Mouse (Mus musculus): ENCODE data around the gene Mgat5b.
A peak's percentile ranks its signal among the peaks of the same experiment; 100 is the strongest.
"Not testable (repeated sequence)": the region's sequence is repeated elsewhere in the genome, so short reads cannot be mapped to it uniquely, and the experiment has no call there.

Gene Mgat5b

GRCm38 (mm10) chr11:116918323-116919185 lies at the start of gene Mgat5b:
Gene Mgat5b (plus strand): TSS chr11:116918863.
- DNase-seq = peak; percentile 96

GRCm38 (mm10) chr11:116869223-116869622 lies 49.4 kb upstream of the Mgat5b start:
- no peak for DNase-seq

- DNase-seq = no peak
These were observed 49.0 kb upstream of the Mgat5b start for GRCm38 (mm10) chr11:116869641-116870040.

- DNase-seq = no peak
These were observed 47.1 kb upstream of the Mgat5b start for GRCm38 (mm10) chr11:116871538-116871937.

GRCm38 (mm10) chr11:116873987-116874386 lies 44.7 kb upstream of the Mgat5b start:
- DNase-seq = no peak

- DNase-seq = no peak
These were observed 40.2 kb upstream of the Mgat5b start for GRCm38 (mm10) chr11:116878454-116878853.

- no peak for DNase-seq
These were observed 37.8 kb upstream of the Mgat5b start for GRCm38 (mm10) chr11:116880839-116881238.

- no peak for DNase-seq
These were observed 37.2 kb upstream of the Mgat5b start for GRCm38 (mm10) chr11:116881440-116881839.

GRCm38 (mm10) chr11:116882446-116882845 lies 36.2 kb upstream of the Mgat5b start:
- no peak for DNase-seq

- no peak for DNase-seq
These were observed 34.6 kb upstream of the Mgat5b start for GRCm38 (mm10) chr11:116884061-116884460.

- peak; percentile 96 for DNase-seq
These were observed 33.1 kb upstream of the Mgat5b start for GRCm38 (mm10) chr11:116885275-116886151.

- DNase-seq = no peak
These were observed 31.5 kb upstream of the Mgat5b start for GRCm38 (mm10) chr11:116887136-116887535.

GRCm38 (mm10) chr11:116893532-116894442 lies 24.9 kb upstream of the Mgat5b start:
- DNase-seq = no peak

GRCm38 (mm10) chr11:116895402-116895801 lies 23.3 kb upstream of the Mgat5b start:
- no peak for DNase-seq

GRCm38 (mm10) chr11:116899247-116899646 lies 19.4 kb upstream of the Mgat5b start:
- no peak for DNase-seq

- DNase-seq = not testable (repeated sequence)
These were observed 16.1 kb upstream of the Mgat5b start for GRCm38 (mm10) chr11:116902588-116902987.

GRCm38 (mm10) chr11:116905741-116906456 lies 12.8 kb upstream of the Mgat5b start:
- DNase-seq = no peak

GRCm38 (mm10) chr11:116913573-116913972 lies 5.1 kb upstream of the Mgat5b start:
- no peak for DNase-seq

GRCm38 (mm10) chr11:116914267-116914885 lies 4.3 kb upstream of the Mgat5b start:
- DNase-seq = no peak

- no peak for DNase-seq
These were observed 3.4 kb upstream of the Mgat5b start for GRCm38 (mm10) chr11:116915241-116915640.

- DNase-seq = no peak
These were observed 1.3 kb upstream of the Mgat5b start for GRCm38 (mm10) chr11:116917361-116917760.
